Mouse (Mus musculus) MEL (cell line): ENCODE results near the gene Hoxd8.
A peak's percentile ranks its signal among the peaks of the same experiment; 100 is the strongest.

Source experiments
- CTCF ChIP-seq, 3 experiments: IDR thresholded peaks in 2 of 3; conservative IDR thresholded peaks in 1 of 3; 2 replicates each; pipeline ENCODE4 v1.5.1; 2011 to 2012; ENCODE audit warnings: low read length in 3 of 3, low read depth in 2 of 3, mild to moderate bottlenecking in 2 of 3, improper control_type of control experiment in 1 of 3, inconsistent platforms in 1 of 3, mixed read lengths in 1 of 3, moderate library complexity in 1 of 3; ENCODE audit not compliant: control insufficient read depth in 1 of 3, insufficient read depth in 1 of 3, poor library complexity in 1 of 3, severe bottlenecking in 1 of 3
- E2F4 ChIP-seq: IDR thresholded peaks from 2 replicates; pipeline ENCODE4 v1.6.1; 2011; ENCODE audit warnings: low read depth, low read length, improper control_type of control experiment, borderline replicate concordance
- EP300 ChIP-seq, 2 experiments: IDR thresholded peaks; 2 replicates each; pipeline ENCODE4 v1.6.1; 2011; ENCODE audit warnings: improper control_type of control experiment in 2 of 2, low read length in 2 of 2, low read depth in 1 of 2, mild to moderate bottlenecking in 1 of 2
- GABPA ChIP-seq: IDR thresholded peaks from 2 replicates; pipeline ENCODE4 v1.6.1; 2012; ENCODE audit warnings: low read depth, mild to moderate bottlenecking, inconsistent platforms, low read length, improper control_type of control experiment, moderate library complexity
- GATA1 ChIP-seq: IDR thresholded peaks from 2 replicates; pipeline ENCODE4 v1.6.1; 2011; ENCODE audit warnings: low read depth, low read length, improper control_type of control experiment
- JUND ChIP-seq: IDR thresholded peaks from 2 replicates; pipeline ENCODE4 v1.6.1; 2011; ENCODE audit warnings: low read depth, mild to moderate bottlenecking, improper control_type of control experiment, low read length
- MYC ChIP-seq: IDR thresholded peaks from 2 replicates; pipeline ENCODE4 v1.6.1; 2011; ENCODE audit warnings: low read depth, mild to moderate bottlenecking, low read length, improper control_type of control experiment, moderate library complexity
- NELFE ChIP-seq: IDR thresholded peaks from 2 replicates; pipeline ENCODE4 v1.6.1; 2011; ENCODE audit warnings: low read depth, low read length, improper control_type of control experiment
- POLR2A ChIP-seq, 2 experiments: IDR thresholded peaks; 2 replicates each; pipeline ENCODE4 v1.6.1; 2011 to 2012; ENCODE audit warnings: low read length in 2 of 2, mild to moderate bottlenecking in 2 of 2, control low read depth in 1 of 2, improper control_type of control experiment in 1 of 2, low read depth in 1 of 2, moderate library complexity in 1 of 2; ENCODE audit not compliant: control insufficient read depth in 1 of 2, insufficient read depth in 1 of 2, poor library complexity in 1 of 2
- SIN3A ChIP-seq: IDR thresholded peaks from 2 replicates; pipeline ENCODE4 v1.6.1; 2012; ENCODE audit warnings: low read length, improper control_type of control experiment, inconsistent platforms
- TAL1 ChIP-seq: IDR thresholded peaks from 2 replicates; pipeline ENCODE4 v1.6.1; 2012; ENCODE audit warnings: mild to moderate bottlenecking, inconsistent platforms, low read length, moderate library complexity, mixed read lengths
- UBTF ChIP-seq: IDR thresholded peaks from 2 replicates; pipeline ENCODE4 v1.6.1; 2012; ENCODE audit warnings: low read depth, mild to moderate bottlenecking, inconsistent platforms, low read length, improper control_type of control experiment, moderate library complexity, borderline replicate concordance; ENCODE audit not compliant: insufficient read depth
- USF1 ChIP-seq: IDR thresholded peaks from 2 replicates; pipeline ENCODE4 v1.6.1; 2014; ENCODE audit warnings: low read depth, mild to moderate bottlenecking, inconsistent platforms, low read length, improper control_type of control experiment, moderate library complexity
- ZMIZ1 ChIP-seq: IDR thresholded peaks from 2 replicates; pipeline ENCODE4 v1.6.1; 2012; ENCODE audit warnings: low read depth, mild to moderate bottlenecking, inconsistent platforms, low read length, improper control_type of control experiment, moderate library complexity

DNA sequence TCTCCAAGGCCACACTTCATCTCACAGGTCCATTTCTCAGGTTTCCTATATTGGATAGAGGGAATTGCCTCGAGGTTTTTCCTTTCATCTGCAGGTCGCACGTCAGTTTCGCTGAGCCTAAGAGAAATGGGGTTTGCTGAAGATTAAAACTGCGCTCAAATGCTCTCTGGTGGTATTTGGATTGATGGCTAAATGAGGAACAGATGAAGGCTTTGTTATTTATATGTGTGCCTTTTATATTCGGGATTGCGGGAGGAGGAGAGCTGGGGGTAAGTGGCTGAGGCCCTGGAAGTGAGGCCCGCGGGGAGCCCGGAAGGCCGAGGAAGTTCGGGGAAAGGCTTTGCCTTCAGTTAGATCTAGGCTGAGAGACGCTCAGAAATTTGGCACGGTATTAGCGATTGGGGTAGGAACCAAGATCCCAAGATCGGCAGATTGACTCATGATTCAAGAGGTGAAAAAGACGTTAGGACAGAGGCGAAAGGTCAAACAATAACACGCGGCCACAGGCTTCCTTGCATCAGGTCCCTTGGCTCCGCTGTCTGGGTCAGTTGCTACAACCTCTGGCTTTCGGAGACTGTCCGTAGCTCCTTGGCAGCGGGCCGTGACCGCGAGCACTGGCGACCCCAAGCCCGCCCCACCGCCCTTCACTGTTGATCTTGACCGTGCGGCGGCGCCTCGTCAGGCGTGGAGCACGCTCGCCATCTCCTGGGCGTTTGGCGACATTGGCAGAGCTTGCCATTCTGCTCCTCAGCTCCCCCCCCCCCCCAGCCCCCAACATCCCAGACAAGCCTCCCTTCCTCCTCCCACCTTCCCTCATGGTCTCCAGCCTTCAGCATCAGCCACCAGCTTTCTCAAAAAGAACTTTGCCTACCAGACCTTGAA is 31.7 kb upstream of the Hoxd8 start:
- no peak for TF ChIP-seq POLR2A (IDR thresholded peaks at IDR 0.05; ENCODE audit: control insufficient read depth in 1 of 2, insufficient read depth in 1 of 2, low read depth in 1 of 2, low read length in 2 of 2, poor library complexity in 1 of 2)
- peak in 2 of 3 experiments; percentile 70 to 96; a peak in 5 of 6 replicates for TF ChIP-seq CTCF (IDR thresholded peaks at IDR 0.05 in 2 of 3, conservative IDR thresholded peaks at IDR 0.05 in 1 of 3; ENCODE audit: control insufficient read depth in 1 of 3, insufficient read depth in 1 of 3, low read depth in 2 of 3, low read length in 3 of 3, poor library complexity in 1 of 3, severe bottlenecking in 1 of 3)
- TF ChIP-seq GATA1: no peak
- TF ChIP-seq SIN3A: no peak
- TF ChIP-seq GABPA: no peak
- no peak for TF ChIP-seq JUND
- no peak for TF ChIP-seq EP300 (IDR thresholded peaks at IDR 0.05; ENCODE audit: low read depth in 1 of 2, low read length in 2 of 2)
- TF ChIP-seq USF1: no peak
- TF ChIP-seq UBTF: no peak
- TF ChIP-seq MYC: no peak
- no peak for TF ChIP-seq ZMIZ1
- TF ChIP-seq E2F4: no peak
- no peak for TF ChIP-seq NELFE
- no peak for TF ChIP-seq TAL1
